Mouse (Mus musculus): ENCODE data around the gene Ccdc173.
A peak's percentile ranks its signal among the peaks of the same experiment; 100 is the strongest.

The Ccdc173 gene

GRCm38 (mm10) chr2:69788974-69789373 is 401 bp downstream of the Ccdc173 start:
- DNase-seq (ENCODE audit: low read depth, low spot score), result no peak

DNA sequence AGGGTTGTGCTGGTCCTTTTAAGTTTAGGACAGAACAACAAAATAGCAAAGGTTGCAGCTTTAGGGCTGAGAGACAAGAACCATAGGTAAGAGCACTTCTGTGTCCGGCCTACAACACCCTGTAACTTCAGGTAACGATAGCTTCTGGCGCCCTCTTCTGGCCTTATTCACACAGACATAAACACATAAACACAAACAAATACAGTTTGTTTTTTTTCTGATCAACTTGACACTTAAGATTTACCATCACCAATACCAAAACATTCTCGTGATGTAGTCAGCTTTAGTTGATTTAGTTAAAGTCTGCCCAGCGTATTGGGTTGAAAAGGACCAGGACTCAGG is 10.6 kb downstream of the Ccdc173 start:
- DNase-seq (ENCODE audit: low read depth, low spot score), result peak; percentile 77

GRCm38 (mm10) chr2:69777985-69778835 is 11.2 kb downstream of the Ccdc173 start:
- DNase-seq (ENCODE audit: low read depth, low spot score), result no peak

DNA sequence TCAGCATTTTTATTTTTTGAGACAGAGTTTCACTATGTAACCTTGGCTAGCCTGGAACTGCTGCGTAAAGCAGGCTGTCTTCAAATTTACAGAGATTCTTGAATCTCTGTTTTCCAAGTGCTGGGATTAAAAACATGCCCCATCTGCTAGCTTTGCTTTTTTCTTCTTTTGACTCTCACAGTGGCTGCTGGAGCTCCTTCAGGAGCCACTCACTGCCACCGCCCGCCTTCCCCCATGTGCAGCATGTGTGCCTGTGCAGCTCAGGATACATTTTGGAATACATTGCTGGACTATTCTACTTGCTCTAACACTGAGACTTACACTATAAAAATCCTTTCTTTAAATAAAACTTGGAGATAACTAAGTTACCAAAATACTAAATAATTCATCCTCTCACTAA is 16.0 kb downstream of the Ccdc173 start:
- no peak for DNase-seq (ENCODE audit: low read depth, low spot score)

GRCm38 (mm10) chr2:69764716-69765115 is 24.7 kb downstream of the Ccdc173 start:
- DNase-seq (ENCODE audit: low read depth, low spot score), result no peak

GRCm38 (mm10) chr2:69763340-69763739 is 26.0 kb downstream of the Ccdc173 start:
- no peak for DNase-seq (ENCODE audit: low read depth, low spot score)

- DNase-seq (ENCODE audit: low read depth, low spot score), result no peak
These were observed 28.4 kb downstream of the Ccdc173 start for GRCm38 (mm10) chr2:69760980-69761379.

DNA sequence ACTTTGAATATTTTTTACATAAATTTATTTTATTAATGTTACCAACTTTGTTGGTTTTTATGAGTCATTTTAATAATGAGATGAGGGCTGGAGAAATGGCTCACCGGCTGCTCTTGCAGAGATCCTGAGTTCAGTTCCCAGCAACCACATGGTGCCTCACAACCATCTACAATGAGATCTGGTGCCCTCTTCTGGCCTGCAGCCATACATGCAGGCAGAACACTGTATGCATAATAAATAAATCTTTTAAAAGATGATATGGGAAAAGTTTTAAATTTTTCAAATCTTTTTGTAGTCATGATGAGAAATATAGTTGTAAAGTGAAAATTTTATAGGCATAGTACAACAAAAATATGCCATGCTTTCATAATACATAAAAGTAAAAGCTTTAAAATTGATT is 44.3 kb downstream of the Ccdc173 start:
- DNase-seq (ENCODE audit: low read depth, low spot score), result peak; percentile 26

DNA sequence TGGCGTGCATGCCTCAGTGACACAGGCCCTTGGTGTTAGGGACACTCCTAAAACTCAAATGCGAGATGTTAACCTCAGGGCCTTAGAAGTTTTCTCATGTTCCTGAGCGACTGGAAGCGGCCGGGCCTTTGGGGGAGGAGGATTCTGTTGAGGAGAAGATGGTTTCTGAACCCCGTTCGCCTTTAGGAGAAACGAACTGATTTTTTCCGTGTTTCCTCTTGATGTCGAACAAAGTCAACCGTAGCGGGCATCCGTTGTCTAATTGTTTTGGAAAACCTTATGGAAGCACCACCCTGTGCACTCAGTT is 65.9 kb downstream of the Ccdc173 start:
- no peak for DNase-seq (ENCODE audit: low read depth, low spot score)

- peak; percentile 95 for DNase-seq (ENCODE audit: low read depth, low spot score)
These were observed 66.5 kb downstream of the Ccdc173 start for GRCm38 (mm10) chr2:69722650-69723518.

DNA sequence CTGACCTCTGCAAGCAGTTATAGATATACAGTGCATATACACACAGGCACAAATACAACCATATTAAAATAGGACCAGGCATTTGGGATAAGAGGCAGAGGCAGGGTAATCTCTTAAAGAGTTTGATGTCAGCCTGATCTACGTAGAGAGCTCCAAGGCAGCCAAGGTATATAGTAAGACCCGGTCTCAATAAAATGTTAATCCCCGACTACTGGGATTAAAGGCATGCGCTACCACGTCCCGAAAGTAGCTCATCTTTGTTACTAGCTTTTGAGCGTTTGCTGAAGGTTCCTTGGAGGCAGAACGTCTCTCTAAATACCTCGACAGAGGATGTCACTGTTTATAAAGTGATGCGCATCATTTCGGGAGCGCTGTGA is 67.1 kb downstream of the Ccdc173 start, which contains the start of gene Ppig:
Gene Ppig (plus strand): TSS at position 273 of the 377 bp plus-strand sequence.
- DNase-seq (ENCODE audit: low read depth, low spot score), result no peak

DNA sequence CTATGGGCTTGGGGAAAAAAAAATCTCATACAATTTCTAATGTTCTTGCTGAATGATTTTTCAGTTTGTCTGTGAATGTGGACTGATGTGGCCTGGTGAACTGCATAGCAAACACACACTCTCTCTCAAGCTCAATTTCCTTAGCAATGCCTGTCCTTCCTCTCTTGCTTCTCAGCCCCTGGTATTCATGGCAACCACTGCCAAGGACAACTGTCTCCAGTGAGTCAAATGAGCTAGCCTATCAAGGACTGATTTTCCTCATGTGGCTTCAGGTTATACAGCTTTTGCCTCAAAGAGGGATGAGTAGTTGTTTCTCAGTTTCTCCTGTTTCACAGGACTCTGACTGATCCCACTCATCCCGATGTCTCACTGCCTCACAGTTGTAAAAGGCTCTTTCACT is 70.3 kb downstream of the Ccdc173 start:
- no peak for DNase-seq (ENCODE audit: low read depth, low spot score)

DNA sequence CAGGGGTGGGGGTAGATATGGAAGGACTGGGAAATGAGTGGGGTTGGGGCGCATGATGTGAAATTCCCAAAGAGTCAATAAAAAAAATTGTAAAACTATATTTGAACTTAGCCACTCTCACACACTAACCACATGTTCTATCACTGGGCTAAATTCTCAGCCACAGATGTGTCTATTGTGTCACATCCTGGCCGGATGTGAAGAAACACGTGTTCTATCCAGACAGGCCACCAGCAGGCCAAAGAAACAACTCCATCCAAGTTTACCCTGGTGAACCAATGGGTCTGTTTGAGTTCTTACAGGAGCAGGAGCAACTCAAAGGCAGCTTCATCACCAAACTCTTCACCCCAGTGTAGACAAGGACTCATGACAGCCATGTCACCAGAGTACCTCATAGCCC is 72.9 kb downstream of the Ccdc173 start:
- DNase-seq (ENCODE audit: low read depth, low spot score), result no peak

DNA sequence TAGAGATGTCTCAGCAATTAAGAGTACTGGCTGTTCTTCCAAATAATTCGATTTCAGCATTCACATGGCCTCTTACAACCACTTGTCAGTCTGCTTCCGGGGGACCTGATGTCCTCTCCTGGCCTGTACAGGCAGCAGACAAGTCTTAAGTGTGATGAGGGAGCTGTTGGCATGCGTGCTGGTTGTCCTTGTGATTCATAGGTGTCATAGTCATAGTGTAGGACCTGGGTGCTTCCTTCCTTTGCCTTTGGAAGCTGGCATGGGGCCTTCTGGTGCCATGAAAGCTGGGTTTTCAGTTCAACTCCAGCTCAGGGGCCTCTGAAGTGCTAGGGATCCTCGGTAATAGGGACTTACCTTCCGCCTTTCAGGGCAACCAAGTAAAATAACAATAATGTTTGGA is 75.2 kb downstream of the Ccdc173 start:
- DNase-seq (ENCODE audit: low read depth, low spot score), result no peak

DNA sequence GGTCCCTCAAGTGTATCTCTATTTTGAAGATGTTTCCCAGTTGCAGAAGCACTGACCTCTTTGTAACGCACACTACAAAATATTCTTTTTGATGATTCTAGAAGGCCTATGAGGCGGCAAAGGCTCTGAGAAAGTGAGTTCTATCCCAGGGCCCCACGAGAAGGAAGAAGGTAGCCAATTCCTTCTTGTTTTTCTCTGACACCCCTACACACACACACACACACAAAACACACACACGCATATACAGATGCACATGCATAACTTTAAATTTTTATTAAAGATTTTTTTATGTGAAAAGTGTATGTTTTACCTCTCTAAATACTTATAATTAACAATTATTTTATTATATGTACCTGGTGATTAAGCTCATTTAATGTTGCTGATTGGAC is 75.8 kb downstream of the Ccdc173 start:
- DNase-seq (ENCODE audit: low read depth, low spot score), result no peak

DNA sequence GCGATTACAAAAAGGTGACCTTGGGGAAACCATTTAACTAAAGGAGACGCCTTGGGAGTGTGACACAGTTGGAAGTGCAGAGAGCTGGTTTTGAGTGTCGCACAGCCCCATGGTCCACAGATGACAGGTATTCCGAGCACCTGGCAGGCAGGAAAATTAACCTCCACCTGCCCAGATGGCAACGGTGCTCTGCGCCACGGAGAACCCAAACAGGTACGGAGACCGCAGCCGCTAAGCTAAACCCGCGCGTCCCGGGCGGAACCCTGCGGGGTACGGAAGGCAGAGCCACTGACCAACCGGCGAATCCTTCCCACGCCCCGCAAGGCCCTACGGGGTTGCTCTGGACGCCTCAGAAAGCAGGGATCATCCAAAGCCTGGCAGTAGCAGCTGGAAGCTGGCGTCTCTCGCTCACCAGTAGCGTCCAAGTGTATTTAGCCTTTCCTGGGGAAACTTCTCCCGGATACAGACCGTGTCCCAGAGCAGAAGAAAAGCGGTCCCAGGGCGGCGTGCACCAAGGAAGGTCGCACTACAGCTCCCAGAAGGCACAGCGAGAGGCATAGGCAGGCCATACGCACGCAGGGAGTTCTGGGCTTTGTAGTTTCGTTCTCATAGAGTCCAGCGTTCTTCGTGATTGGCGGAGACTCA is 76.3 kb downstream of the Ccdc173 start, which contains the start of gene Fastkd1:
Gene Fastkd1 (minus strand): TSS at position 536 of the 645 bp plus-strand sequence.
- peak; percentile 94 for DNase-seq (ENCODE audit: low read depth, low spot score)

- no peak for DNase-seq (ENCODE audit: low read depth, low spot score)
These were observed 77.2 kb downstream of the Ccdc173 start for GRCm38 (mm10) chr2:69712171-69712570.

Measured in ES-CJ7 (cell line).